Mouse (Mus musculus): ENCODE data around the gene Rpusd3. TPM values are rescaled to one million over a fixed set of nuclear protein-coding genes. Genes with fewer than 3 reads are reported as not detected.

Rpusd3 gene
- total RNA-seq, 2 experiments from 2014 or later: 40.2 to 44.4 TPM

GRCm38 (mm10) chr6:113441147-113441680 lies 22.1 kb upstream of the Rpusd3 start:
- Histone ChIP-seq H3K27ac (no peak overlapping the region), H3K4me3 (no peak overlapping the region)
- DNase-seq (ENCODE audit: low spot score in 2 of 2): peak; percentile 40 to 72
- peak; percentile 85 for TF ChIP-seq CTCF (conservative IDR thresholded peaks at IDR 0.05)

- no peak for DNase-seq (ENCODE audit: low spot score in 2 of 2)
- H3K4me3 ChIP-seq: no peak overlapping the region
- no peak for TF ChIP-seq CTCF (conservative IDR thresholded peaks at IDR 0.05)
- no peak overlapping the region for H3K27ac ChIP-seq
Observed at GRCm38 (mm10) chr6:113440686-113441085, 21.5 kb upstream of the Rpusd3 start.

DNA sequence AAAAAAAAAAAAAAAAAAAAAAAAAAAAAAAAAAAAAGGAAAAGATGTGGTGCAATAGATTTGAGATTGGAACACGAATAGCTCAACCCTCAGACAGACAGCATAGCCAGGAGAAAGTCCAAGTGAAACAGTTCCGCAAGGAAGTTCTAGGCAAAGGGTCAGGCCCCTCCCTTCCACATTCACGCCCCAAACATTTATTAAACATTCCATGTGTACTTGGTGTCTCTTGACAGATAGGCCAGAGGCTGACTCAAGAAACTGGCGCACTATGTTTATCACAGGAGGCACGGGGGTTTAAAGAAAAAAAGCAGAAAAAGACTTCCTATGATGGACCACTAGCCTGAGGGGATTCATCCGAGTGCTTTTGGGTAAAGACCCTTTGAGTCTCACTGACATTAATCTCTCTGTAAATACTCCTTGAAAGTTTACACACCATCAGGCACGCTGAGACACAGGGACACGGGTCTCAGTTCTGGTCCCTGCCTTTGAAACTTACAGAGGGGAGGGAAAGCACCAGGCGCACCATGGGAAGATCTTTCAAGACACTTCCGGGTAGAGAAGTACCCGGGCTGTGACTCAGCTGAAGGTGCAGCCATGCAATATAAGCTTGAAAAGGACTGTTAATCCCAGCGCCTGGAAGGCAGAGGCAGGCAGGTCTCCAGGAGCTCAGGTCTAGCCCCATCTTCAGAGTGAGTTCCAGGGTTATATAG lies 19.7 kb upstream of the Rpusd3 start:
- no peak for DNase-seq (ENCODE audit: low spot score in 2 of 2)
- no peak overlapping the region for H3K27ac ChIP-seq
- no peak for TF ChIP-seq CTCF (conservative IDR thresholded peaks at IDR 0.05)

DNA sequence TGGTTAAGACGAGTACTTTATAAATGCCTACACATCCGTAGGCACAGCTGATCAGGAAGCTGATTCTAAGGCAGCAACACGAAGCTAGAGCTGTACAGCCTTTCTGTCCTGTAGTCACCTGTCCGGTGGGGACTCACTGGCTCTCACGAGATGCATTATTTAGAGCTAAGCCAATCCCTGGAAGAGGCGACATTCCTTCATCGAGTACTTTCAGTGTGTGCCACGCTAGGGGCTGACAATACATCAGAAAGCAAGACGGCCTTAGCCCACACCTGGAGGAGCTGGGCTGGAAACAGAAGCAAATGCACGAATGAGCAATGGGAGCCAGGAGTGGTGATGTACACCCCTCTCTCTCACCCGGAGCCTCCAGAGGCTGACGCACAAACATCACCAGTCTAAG lies 18.0 kb upstream of the Rpusd3 start:
- DNase-seq (ENCODE audit: low spot score in 2 of 2): no peak
- Histone ChIP-seq H3K4me3 (no peak overlapping the region), H3K27ac (no peak overlapping the region)
- TF ChIP-seq CTCF (conservative IDR thresholded peaks at IDR 0.05): no peak

More for the DNA sequence above, 19.7 kb upstream of the Rpusd3 start:
- no peak overlapping the region for H3K4me3 ChIP-seq

DNA sequence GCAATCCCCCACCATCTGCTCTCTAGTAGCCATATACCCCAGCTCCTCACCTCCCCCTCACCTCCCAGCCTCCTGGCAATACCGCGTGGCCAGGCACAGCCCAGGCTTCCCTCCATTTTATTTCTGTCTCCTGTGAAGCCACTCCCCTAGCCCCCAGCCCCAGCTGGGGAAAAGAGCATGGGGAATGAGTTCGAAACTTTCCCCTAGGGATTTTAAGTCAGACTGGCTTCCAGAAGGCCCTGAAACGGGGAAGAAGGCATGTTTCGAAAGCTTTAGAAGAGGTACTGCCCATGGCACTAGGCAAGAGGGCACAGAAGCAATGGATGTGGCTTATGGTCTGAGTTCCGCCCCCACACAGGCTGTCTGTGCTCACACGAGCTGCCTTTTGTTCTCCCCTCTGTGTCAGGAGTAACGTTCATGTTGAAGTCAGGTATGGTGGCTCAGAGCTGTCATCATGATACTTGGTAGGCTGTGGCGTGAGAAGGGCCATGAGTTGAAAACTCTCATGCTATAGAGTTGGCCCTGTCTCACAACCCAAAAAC lies 16.6 kb upstream of the Rpusd3 start, which contains the start of gene Cidec:
Cidec (minus strand) TSS at position 97 of the 542 bp plus-strand sequence.
- Histone ChIP-seq H3K27ac (no peak within 1 kb of the TSS), H3K4me3 (no peak within 1 kb of the TSS)
- DNase-seq (ENCODE audit: low spot score in 2 of 2): no peak
- no peak for TF ChIP-seq CTCF (conservative IDR thresholded peaks at IDR 0.05)

DNA sequence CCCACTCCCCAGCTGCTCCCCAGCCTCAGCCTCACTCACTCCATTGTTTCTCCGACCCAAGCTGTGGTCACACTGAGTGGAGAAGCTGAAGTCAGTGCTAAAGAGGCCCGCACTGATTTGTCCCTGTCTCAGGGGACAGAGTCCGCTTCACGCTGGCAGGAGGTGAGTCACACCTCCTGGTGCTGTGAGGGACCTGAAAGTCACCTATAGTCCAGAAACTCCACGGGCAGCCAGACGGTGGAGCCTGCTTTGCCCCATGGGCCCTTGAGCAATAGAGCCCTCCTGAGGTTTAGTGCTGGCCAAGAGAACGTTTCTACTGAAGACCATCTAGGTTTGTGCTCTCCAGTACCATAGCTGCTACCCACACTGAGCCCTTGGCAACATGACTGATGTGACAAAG lies 15.6 kb upstream of the Rpusd3 start:
- no peak overlapping the region for H3K27ac ChIP-seq
- TF ChIP-seq CTCF (conservative IDR thresholded peaks at IDR 0.05): no peak
- H3K4me3 ChIP-seq: no peak overlapping the region
- DNase-seq (ENCODE audit: low spot score in 2 of 2): no peak

DNA sequence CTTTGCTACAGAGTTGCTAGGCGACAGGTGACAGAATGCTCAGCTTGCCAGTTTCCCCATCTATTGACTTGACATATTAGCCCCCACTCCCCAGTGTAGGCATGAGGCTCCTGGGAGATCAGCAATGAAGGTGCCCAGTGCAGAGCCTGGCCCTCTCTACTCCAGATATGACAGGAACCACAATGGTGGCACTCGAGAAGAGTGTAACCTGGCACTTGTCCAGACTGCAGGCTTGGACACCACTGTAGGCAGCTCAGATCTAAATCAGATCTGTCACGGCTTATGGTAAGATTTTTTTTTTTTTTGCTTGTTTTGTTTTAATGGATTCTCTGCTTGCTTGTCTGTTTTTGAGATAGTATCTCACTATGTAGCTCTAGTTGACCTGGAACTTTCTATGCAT lies 14.5 kb upstream of the Rpusd3 start:
- Histone ChIP-seq H3K27ac (no peak overlapping the region), H3K4me3 (no peak overlapping the region)
- TF ChIP-seq CTCF (conservative IDR thresholded peaks at IDR 0.05): no peak
- DNase-seq (ENCODE audit: low spot score in 2 of 2): no peak

DNA sequence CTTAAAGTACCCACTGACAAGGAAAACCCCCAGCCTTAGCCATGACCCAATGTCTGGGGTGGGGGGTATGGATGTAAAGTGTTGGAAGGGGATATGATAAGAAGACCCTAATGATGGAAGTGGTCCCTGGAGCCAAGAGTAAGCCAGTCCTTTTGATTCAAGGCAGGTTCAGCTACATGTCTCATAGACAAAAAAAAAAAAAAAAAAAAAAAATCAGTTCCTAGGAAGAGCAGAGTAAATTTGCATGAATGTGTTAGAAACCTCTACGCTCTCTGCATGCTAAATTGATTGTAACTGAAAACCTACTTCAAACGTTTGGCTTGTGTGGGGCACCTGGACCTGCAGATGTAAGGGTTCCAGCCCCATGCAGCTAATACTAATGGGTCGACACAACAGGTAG lies 12.7 kb upstream of the Rpusd3 start:
- no peak for DNase-seq (ENCODE audit: low spot score in 2 of 2)
- TF ChIP-seq CTCF (conservative IDR thresholded peaks at IDR 0.05): no peak
- Histone ChIP-seq H3K27ac (no peak overlapping the region), H3K4me3 (no peak overlapping the region)

DNA sequence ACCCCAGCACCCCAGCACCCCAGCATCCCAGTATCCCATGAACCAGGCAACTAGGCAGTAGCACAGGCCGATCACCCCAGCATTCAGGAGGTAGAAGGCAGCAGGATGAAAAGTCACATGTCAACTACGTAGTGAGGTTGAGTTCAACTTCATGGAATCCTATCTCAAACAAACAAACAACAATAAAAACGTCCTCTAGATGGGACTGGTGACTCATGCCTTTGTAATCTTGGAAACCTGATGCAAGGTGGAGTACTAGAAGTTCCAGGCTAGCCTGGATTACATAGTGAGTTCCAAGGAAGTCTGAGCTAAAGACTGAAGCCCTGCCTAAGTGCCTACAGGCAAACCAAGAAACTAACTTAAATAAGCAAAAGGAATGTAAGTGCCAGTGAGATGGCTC lies 11.7 kb upstream of the Rpusd3 start:
- TF ChIP-seq CTCF (conservative IDR thresholded peaks at IDR 0.05): no peak
- Histone ChIP-seq H3K27ac (no peak overlapping the region), H3K4me3 (no peak overlapping the region)
- no peak for DNase-seq (ENCODE audit: low spot score in 2 of 2)

DNA sequence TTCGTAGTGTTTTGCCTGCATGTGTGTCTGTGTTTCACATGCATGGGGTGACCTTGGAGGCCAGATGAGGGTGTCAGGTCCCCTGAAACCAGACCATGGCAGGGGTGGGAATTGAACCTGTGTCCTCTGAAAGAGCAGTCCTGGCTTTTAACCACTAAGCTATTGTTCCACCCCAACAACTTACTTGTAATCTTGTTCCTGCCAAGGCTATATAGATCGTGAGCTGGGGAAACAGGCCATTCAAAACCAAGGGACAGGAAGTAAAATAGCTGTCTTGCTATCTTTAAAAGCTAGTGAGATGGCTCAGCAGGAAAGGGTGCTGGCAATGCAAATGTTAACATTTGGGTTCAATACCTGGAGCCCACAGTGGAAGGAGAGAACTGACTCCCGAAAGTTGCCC lies 10.8 kb upstream of the Rpusd3 start:
- Histone ChIP-seq H3K27ac (no peak overlapping the region), H3K4me3 (no peak overlapping the region)
- DNase-seq (ENCODE audit: low spot score in 2 of 2): no peak
- TF ChIP-seq CTCF (conservative IDR thresholded peaks at IDR 0.05): no peak

GRCm38 (mm10) chr6:113428006-113428405 lies 8.9 kb upstream of the Rpusd3 start:
- H3K27ac ChIP-seq: no peak overlapping the region
- DNase-seq (ENCODE audit: low spot score in 2 of 2): no peak
- no peak overlapping the region for H3K4me3 ChIP-seq
- TF ChIP-seq CTCF (conservative IDR thresholded peaks at IDR 0.05): no peak

- no peak for DNase-seq (ENCODE audit: low spot score in 2 of 2)
- no peak overlapping the region for H3K4me3 ChIP-seq
- H3K27ac ChIP-seq: no peak overlapping the region
- peak; percentile 73 for TF ChIP-seq CTCF (conservative IDR thresholded peaks at IDR 0.05)
Observed at GRCm38 (mm10) chr6:113427397-113427796, 8.3 kb upstream of the Rpusd3 start.

DNA sequence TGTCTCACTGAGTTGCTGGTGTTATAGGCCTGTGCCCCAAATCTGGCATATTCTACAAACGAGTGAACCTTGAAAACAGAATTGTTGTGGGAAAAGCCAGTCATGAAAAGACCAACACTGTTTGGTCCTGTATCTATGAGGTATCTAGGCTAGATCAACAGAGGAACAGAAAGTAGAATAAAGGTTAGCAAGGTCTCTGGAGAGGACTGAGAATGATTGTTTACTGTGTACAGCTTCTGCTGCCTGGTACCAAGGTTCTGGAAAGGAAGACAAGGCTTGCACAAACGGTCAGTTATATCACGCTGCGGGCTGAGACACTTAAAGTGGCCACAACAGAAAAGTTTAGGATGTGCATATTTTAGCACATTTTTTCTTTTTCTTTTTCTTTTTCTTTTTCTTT lies 7.6 kb upstream of the Rpusd3 start:
- no peak overlapping the region for H3K4me3 ChIP-seq
- TF ChIP-seq CTCF (conservative IDR thresholded peaks at IDR 0.05): no peak
- no peak for DNase-seq (ENCODE audit: low spot score in 2 of 2)
- no peak overlapping the region for H3K27ac ChIP-seq

DNA sequence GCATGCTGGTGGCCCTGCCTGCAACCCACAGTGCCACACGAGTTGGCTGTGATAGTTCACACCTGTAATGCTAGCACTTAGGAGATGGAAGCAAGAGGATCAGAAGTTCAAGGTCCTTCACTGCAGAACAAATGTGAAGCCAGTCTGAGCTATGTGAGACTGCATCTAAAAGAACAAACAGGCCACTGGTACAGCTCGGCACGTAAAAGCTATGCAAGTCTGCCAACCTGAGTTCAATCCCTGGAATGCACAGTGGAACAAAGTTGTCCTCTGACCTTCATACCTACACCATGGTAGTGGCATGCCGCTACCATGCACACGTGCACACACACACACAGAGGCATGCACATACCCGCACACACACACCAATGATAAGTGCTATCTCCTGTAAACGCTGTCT lies 5.0 kb upstream of the Rpusd3 start:
- Histone ChIP-seq H3K4me3 (no peak overlapping the region), H3K27ac (no peak overlapping the region)
- peak; percentile 66 for TF ChIP-seq CTCF (conservative IDR thresholded peaks at IDR 0.05)
- no peak for DNase-seq (ENCODE audit: low spot score in 2 of 2)
